Mouse (Mus musculus) frontal cortex, postnatal 25 days (tissue): ENCODE measurements around the gene Klhl20.

Source experiments
- DNase-seq, 2 experiments: peaks; one replicate each; pipeline ENCODE4 v3.0.0; 2022; ENCODE audit warnings: low spot score in 2 of 2

Klhl20 gene

GRCm38 (mm10) chr1:161071272-161071620 lies 60.1 kb downstream of the Klhl20 start:
- no peak for DNase-seq

GRCm38 (mm10) chr1:161070352-161071271 lies 60.7 kb downstream of the Klhl20 start, which contains the start of the genes Dars2 and Cenpl:
Gene Dars2 (minus strand): TSS chr1:161070658.
Gene Cenpl (plus strand): TSS chr1:161070713.
- peak; percentile 93 to 96 for DNase-seq

- no peak for DNase-seq
Measured at GRCm38 (mm10) chr1:161063351-161063750, 68.0 kb downstream of the Klhl20 start.

- DNase-seq: no peak
Measured at GRCm38 (mm10) chr1:161057164-161057563, 74.1 kb downstream of the Klhl20 start.

- DNase-seq: no peak
Measured at GRCm38 (mm10) chr1:161046972-161047371, 84.3 kb downstream of the Klhl20 start.

GRCm38 (mm10) chr1:161041261-161042020 lies 89.9 kb downstream of the Klhl20 start:
- DNase-seq: no peak

- no peak for DNase-seq
Measured at GRCm38 (mm10) chr1:161040855-161041254, 90.5 kb downstream of the Klhl20 start.

- no peak for DNase-seq
Measured at GRCm38 (mm10) chr1:161040426-161040770, 90.9 kb downstream of the Klhl20 start.

- DNase-seq: no peak
Measured at GRCm38 (mm10) chr1:161039741-161040425, 91.4 kb downstream of the Klhl20 start.

- no peak for DNase-seq
Measured at GRCm38 (mm10) chr1:161038968-161039721, 92.2 kb downstream of the Klhl20 start.
